In the genomic region with DNA sequence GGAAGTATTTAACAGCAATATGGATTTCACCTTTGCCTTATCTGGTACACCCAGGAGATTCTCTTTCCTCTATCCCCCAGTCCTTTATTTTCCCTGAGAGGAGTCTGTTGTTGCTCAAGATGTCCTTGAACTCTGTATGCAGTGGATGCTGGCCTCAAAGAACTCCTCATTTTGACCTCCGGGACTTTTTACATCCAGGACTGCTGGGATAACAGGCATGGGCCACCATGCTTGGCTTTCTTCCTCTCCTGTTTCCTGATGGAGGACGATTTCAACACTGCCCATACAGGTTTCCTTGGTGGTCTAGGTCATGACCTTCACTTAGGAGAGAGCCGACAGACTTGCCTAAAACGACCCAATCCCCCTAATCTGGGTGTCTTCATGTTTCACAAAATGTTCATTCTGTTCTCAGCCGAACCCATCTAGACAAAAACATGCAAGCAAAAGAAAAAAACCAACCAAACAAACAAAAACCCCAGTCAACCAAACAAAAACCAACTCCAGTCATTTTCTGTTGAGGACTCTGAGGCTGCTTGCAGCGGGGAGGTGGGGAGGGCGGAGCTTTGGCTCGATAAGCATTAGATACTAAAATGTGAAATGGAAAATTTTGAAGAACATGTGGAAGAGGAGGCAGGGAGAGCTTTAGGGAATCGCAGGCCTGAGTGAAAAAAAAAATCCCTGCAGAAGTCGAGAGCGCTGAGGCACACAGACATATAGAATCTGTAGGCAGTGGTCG, we compare ENCODE assay signal across 8 mouse cellular contexts. TPM values are rescaled to one million over a fixed set of nuclear protein-coding genes. Genes with fewer than 3 reads are reported as not detected.
DNase-seq lines count a peak whose midpoint lies in the region; ATAC-seq lines count a peak whose summit lies in the region.

No protein-coding gene starts in this region.

- H3K9me3 ChIP-seq in neural tube, embryonic 11.5 days (ENCODE audit: control insufficient read depth, low read length), result no peaks in the 10 kb centered on the region
- H3K9me3 ChIP-seq in forebrain, embryonic 11.5 days (ENCODE audit: control insufficient read depth, low read length), result no peaks in the 10 kb centered on the region
- no peaks in the 10 kb centered on the region for H3K9me3 ChIP-seq in intestine, embryonic 15.5 days

- peak overlapping the region; percentile 47 for H3K9ac ChIP-seq in neural tube, embryonic 11.5 days (ENCODE audit: low read length)
- peak overlapping the region; percentile 62 for H3K9ac ChIP-seq in forebrain, embryonic 11.5 days (ENCODE audit: low read length)
- H3K9ac ChIP-seq in intestine, embryonic 15.5 days, result peak overlapping the region; percentile 52

- no peak for DNase-seq in neural tube, embryonic 11.5 days (ENCODE audit: low spot score)
- no peak for DNase-seq in neural tube, embryonic 10.5 days (ENCODE audit: extremely low spot score, low spot score)
- DNase-seq in adrenal gland, postnatal 36 days, result peak; percentile 67 to 79
- no peak for DNase-seq in forebrain, embryonic 11.5 days (ENCODE audit: low spot score)
- DNase-seq in right cerebral cortex, postnatal 14 days, result no peak
- no peak for DNase-seq in frontal cortex, postnatal 25 days (ENCODE audit: low spot score in 2 of 2)

- 10% methylated on average over 12 of the region's 12 CpGs for WGBS in neural tube, embryonic 11.5 days
- WGBS in forebrain, embryonic 11.5 days, result 12% methylated on average over 12 of the region's 12 CpGs
- WGBS in intestine, embryonic 15.5 days, result 9% methylated on average over 12 of the region's 12 CpGs

- H3K4me2 ChIP-seq in neural tube, embryonic 11.5 days (ENCODE audit: low read depth), result peak overlapping the region; percentile 41
- peak overlapping the region; percentile 48 for H3K4me2 ChIP-seq in forebrain, embryonic 11.5 days (ENCODE audit: low read depth, low read length, severe bottlenecking)
- peak overlapping the region; percentile 76 for H3K4me2 ChIP-seq in intestine, embryonic 15.5 days (replicated peaks)

- peak overlapping the region; percentile 82 for H3K4me3 ChIP-seq in neural tube, embryonic 11.5 days (ENCODE audit: low read depth, low read length)
- peak overlapping the region; percentile 78 for H3K4me3 ChIP-seq in forebrain, embryonic 11.5 days (ENCODE audit: low read depth, low read length)
- peak overlapping the region; percentile 46 for H3K4me3 ChIP-seq in intestine, embryonic 15.5 days (replicated peaks)

- H3K27ac ChIP-seq in neural tube, embryonic 11.5 days (ENCODE audit: low read depth, low read length), result peak overlapping the region; percentile 45
- peak overlapping the region; percentile 74 for H3K27ac ChIP-seq in forebrain, embryonic 11.5 days (ENCODE audit: low read depth, low read length)
- H3K27ac ChIP-seq in intestine, embryonic 15.5 days, result peak overlapping the region; percentile 90

- H3K36me3 ChIP-seq in neural tube, embryonic 11.5 days (ENCODE audit: control insufficient read depth, insufficient read depth, low read length), result no peaks in the 10 kb centered on the region
- H3K36me3 ChIP-seq in forebrain, embryonic 11.5 days (ENCODE audit: control insufficient read depth, insufficient read depth, low read length), result no peaks in the 10 kb centered on the region
- H3K36me3 ChIP-seq in intestine, embryonic 15.5 days, result no peaks in the 10 kb centered on the region

- H3K4me1 ChIP-seq in neural tube, embryonic 11.5 days (ENCODE audit: control insufficient read depth, insufficient read depth, low read length), result peaks cover 2% of the 10 kb centered on the region; the same call in 1 of the 2 replicates
- peaks cover 4% of the 10 kb centered on the region; the same call in 1 of the 2 replicates for H3K4me1 ChIP-seq in forebrain, embryonic 11.5 days (replicated peaks; ENCODE audit: control insufficient read depth, insufficient read depth, low read length)
- 0 out of 2 replicates have a peak, but pooled peaks cover 3% of the 10 kb centered on the region for H3K4me1 ChIP-seq in intestine, embryonic 15.5 days (replicated peaks)

- no peaks in the 10 kb centered on the region for H3K27me3 ChIP-seq in neural tube, embryonic 11.5 days (ENCODE audit: control insufficient read depth, insufficient read depth, low read length)
- H3K27me3 ChIP-seq in forebrain, embryonic 11.5 days (ENCODE audit: control insufficient read depth, insufficient read depth, low read length), result no peaks in the 10 kb centered on the region
- H3K27me3 ChIP-seq in intestine, embryonic 15.5 days (replicated peaks), result no peaks in the 10 kb centered on the region

- ATAC-seq in neural tube, embryonic 11.5 days (ENCODE audit: insufficient read depth, low FRiP score, low TSS enrichment), result no peak
- peak; percentile 0; the same call in 1 of the 2 replicates for ATAC-seq in forebrain, embryonic 11.5 days (replicated peaks; ENCODE audit: low FRiP score)
- ATAC-seq in intestine, embryonic 15.5 days, result peak; percentile 13
- peak; percentile 48 for ATAC-seq in megakaryocyte-erythroid progenitor cell, adult 5-6 weeks (replicated peaks; ENCODE audit: low FRiP score, low TSS enrichment, poor library complexity, severe bottlenecking)

RNA-seq across cellular contexts. Expression of a gene that starts 1.0 kb away (rescaled TPM):
- 53.4 and 56.0 TPM in 2 replicates for polyA plus RNA-seq in neural tube, embryonic 11.5 days (2014; fragmentation: Nextera tagmentation; extraction: Ambion mirVana)
- 10 to 100 TPM; 42.4 to 80.1 TPM for total RNA-seq in adrenal gland, postnatal 36 days (2021)
- 65.3 TPM in 2 replicates for polyA plus RNA-seq in forebrain, embryonic 11.5 days (2014; fragmentation: Nextera tagmentation; extraction: Ambion mirVana)
- polyA plus RNA-seq in intestine, embryonic 15.5 days (2015; fragmentation: Nextera tagmentation; extraction: Ambion mirVana), result 39.7 and 44.3 TPM in 2 replicates
- 25.1 and 28.9 TPM in 2 replicates for total RNA-seq in megakaryocyte-erythroid progenitor cell, adult 5-6 weeks (2014; fragmentation: Nextera tagmentation)
- 45.1 and 46.6 TPM in 2 replicates for total RNA-seq in megakaryocyte-erythroid progenitor cell, adult 5-6 weeks (2017)

RNA-seq across cellular contexts. Expression of a gene that starts 49.4 kb away (rescaled TPM):
- polyA plus RNA-seq in neural tube, embryonic 11.5 days (2014; fragmentation: Nextera tagmentation; extraction: Ambion mirVana), result 16.8 and 20.3 TPM in 2 replicates
- 10 to 100 TPM; 13.3 to 16.9 TPM for total RNA-seq in adrenal gland, postnatal 36 days (2021)
- 20.3 and 26.2 TPM in 2 replicates for polyA plus RNA-seq in forebrain, embryonic 11.5 days (2014; fragmentation: Nextera tagmentation; extraction: Ambion mirVana)
- polyA plus RNA-seq in intestine, embryonic 15.5 days (2015; fragmentation: Nextera tagmentation; extraction: Ambion mirVana), result 26.3 and 27.8 TPM in 2 replicates
- total RNA-seq in megakaryocyte-erythroid progenitor cell, adult 5-6 weeks (2014; fragmentation: Nextera tagmentation), result 19.1 and 25.5 TPM in 2 replicates
- 12.3 and 15.4 TPM in 2 replicates for total RNA-seq in megakaryocyte-erythroid progenitor cell, adult 5-6 weeks (2017)

RNA-seq across cellular contexts. Expression of a gene that starts 52.9 kb away (rescaled TPM):
- polyA plus RNA-seq in neural tube, embryonic 11.5 days (2014; fragmentation: Nextera tagmentation; extraction: Ambion mirVana), result 1.7 TPM in 1 of 2 replicates, not detected in the other
- total RNA-seq in adrenal gland, postnatal 36 days (2021), result not detected
- polyA plus RNA-seq in forebrain, embryonic 11.5 days (2014; fragmentation: Nextera tagmentation; extraction: Ambion mirVana), result 0.40 TPM in 1 of 2 replicates, not detected in the other
- 1.4 and 2.0 TPM in 2 replicates for polyA plus RNA-seq in intestine, embryonic 15.5 days (2015; fragmentation: Nextera tagmentation; extraction: Ambion mirVana)
- not detected in 2 replicates for total RNA-seq in megakaryocyte-erythroid progenitor cell, adult 5-6 weeks (2014; fragmentation: Nextera tagmentation)
- not detected in 2 replicates for total RNA-seq in megakaryocyte-erythroid progenitor cell, adult 5-6 weeks (2017)

Comparison
In these comparisons a context has a peak if more than half of its experiments do, and no peak if none do; other contexts are left out.
1. DNase-seq: peak in adrenal gland, postnatal 36 days (2 of 2); none in neural tube, embryonic 11.5 days (single experiment), neural tube, embryonic 10.5 days (single experiment), forebrain, embryonic 11.5 days (single experiment), right cerebral cortex, postnatal 14 days (single experiment) and frontal cortex, postnatal 25 days (0 of 2).
2. Peak in every context shown above with its lines, with median percentiles within 50 percentile points of each other: H3K27ac ChIP-seq, H3K4me2 ChIP-seq, H3K4me3 ChIP-seq and H3K9ac ChIP-seq.